Mouse (Mus musculus) liver, postnatal 0 days (tissue): ENCODE data around the gene Ccr3. TPM values are rescaled to one million over a fixed set of nuclear protein-coding genes. Genes with fewer than 3 reads are reported as not detected.

Experiments
- ATAC-seq: fragments of 200-750 bp; cut with Nextera tagmentation; 2 replicates; pipeline ENCODE4 v1.8.0; 2017; ENCODE audit warnings: mild to moderate bottlenecking, moderate library complexity
- DNase-seq: peaks from one replicate; pipeline ENCODE4 v3.0.0-alpha.2; 2016
- H3K27ac ChIP-seq: fragments of 300-500 bp; sonication (generic); 2 replicates; pipeline ENCODE4 v1.5.1; 2014; ENCODE audit warnings: antibody characterized with exemption, moderate library complexity, mild to moderate bottlenecking, low read depth
- H3K27me3 ChIP-seq: fragments of 300-500 bp; sonication (generic); 2 replicates; pipeline ENCODE4 v1.6.1; 2014; ENCODE audit warnings: low read length, control low read depth, mixed read lengths; ENCODE audit not compliant: insufficient read depth
- H3K36me3 ChIP-seq: fragments of 300-500 bp; sonication (generic); replicated peaks from 2 replicates; pipeline ENCODE4 v1.6.1; 2014; ENCODE audit warnings: mild to moderate bottlenecking, control low read depth, low read length, moderate library complexity, mixed read lengths; ENCODE audit not compliant: insufficient read depth
- H3K4me1 ChIP-seq: fragments of 300-500 bp; sonication (generic); 2 replicates; pipeline ENCODE4 v1.6.1; 2014; ENCODE audit warnings: antibody characterized with exemption, mild to moderate bottlenecking, control low read depth; ENCODE audit not compliant: insufficient read depth
- H3K4me2 ChIP-seq: fragments of 300-500 bp; sonication (generic); 2 replicates; pipeline ENCODE4 v1.6.1; 2014; ENCODE audit warnings: low read depth, mild to moderate bottlenecking, low read length, moderate library complexity, mixed read lengths
- H3K4me3 ChIP-seq: fragments of 300-500 bp; sonication (generic); 2 replicates; pipeline ENCODE4 v1.5.1; 2014; ENCODE audit warnings: low read depth, low read length
- H3K9ac ChIP-seq: fragments of 300-500 bp; sonication (generic); replicated peaks from 2 replicates; pipeline ENCODE4 v1.6.1; 2014; ENCODE audit warnings: mild to moderate bottlenecking, moderate library complexity
- H3K9me3 ChIP-seq: fragments of 300-500 bp; sonication (generic); 2 replicates; pipeline ENCODE4 v1.6.1; 2016; ENCODE audit warnings: mild to moderate bottlenecking, control low read depth, low read length, mixed read lengths
- CTCF ChIP-seq: sonication (generic); IDR thresholded peaks from 2 replicates; pipeline ENCODE4 v1.5.1; 2016; ENCODE audit warnings: antibody characterized with exemption, low read depth
- EP300 ChIP-seq: IDR thresholded peaks from 2 replicates; pipeline ENCODE4 v1.6.1; 2016; ENCODE audit warnings: antibody characterized with exemption, low read depth, mild to moderate bottlenecking
- WGBS: fragments of 180-500 bp; shearing (Covaris S2); extraction: QIAGEN DNeasy Blood & Tissue Kit; methylation state at CpG from one replicate; pipeline ENCODE4 v1.1.7; 2014; ENCODE audit not compliant: insufficient replicate concordance; 5-methylcytosine and 5-hydroxymethylcytosine counted together
- polyA plus RNA-seq: library from polyadenylated mRNA; unstranded; fragments of >200 nt; fragmentation: Nextera tagmentation; extraction: Ambion mirVana; gene quantifications from 2 replicates; pipeline ENCODE4 v1.2.1, GENCODE M21; 2015

Gene Ccr3
- polyA plus RNA-seq, 1 experiment from 2014 or later, result 0.42 TPM

DNA sequence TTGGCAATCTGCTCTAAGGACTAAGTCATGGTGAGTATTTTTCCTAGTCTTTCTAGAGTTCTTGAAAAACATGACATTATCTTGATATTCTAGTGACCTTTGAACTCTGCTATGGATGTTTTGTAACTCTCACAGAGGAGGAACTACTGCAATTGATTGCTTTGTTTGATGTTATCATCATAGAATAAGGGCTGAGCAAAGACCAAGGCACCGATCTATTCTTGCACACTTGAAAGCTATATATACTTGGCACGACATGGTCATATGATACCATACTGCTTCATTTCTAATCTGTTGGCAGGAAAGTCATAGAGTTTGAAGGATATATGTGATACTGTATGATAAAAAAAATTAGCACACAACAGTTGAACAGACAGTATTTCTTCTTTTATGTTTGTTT lies 22.0 kb upstream of the Ccr3 start:
- Histone ChIP-seq H3K36me3 (no peaks in the 10 kb centered on the region), H3K9ac (no peak overlapping the region), H3K27me3 (no peaks in the 10 kb centered on the region), H3K4me2 (no peak overlapping the region), H3K4me3 (no peak overlapping the region), H3K9me3 (no peaks in the 10 kb centered on the region), H3K4me1 (no peaks in the 10 kb centered on the region), H3K27ac (no peak overlapping the region)
- no peak for DNase-seq
- WGBS, result 46% methylated on average over 2 of the region's 2 CpGs
- no peak for TF ChIP-seq CTCF
- no peak for ATAC-seq

GRCm38 (mm10) chr9:124012691-124013090 lies 9.1 kb upstream of the Ccr3 start:
- no peak for ATAC-seq
- TF ChIP-seq EP300 (no peak), CTCF (no peak)
- Histone ChIP-seq H3K4me1 (no peaks in the 10 kb centered on the region), H3K27me3 (no peaks in the 10 kb centered on the region), H3K9ac (no peak overlapping the region), H3K4me3 (no peak overlapping the region), H3K36me3 (no peaks in the 10 kb centered on the region), H3K4me2 (no peak overlapping the region), H3K9me3 (no peaks in the 10 kb centered on the region), H3K27ac (no peak overlapping the region)
- DNase-seq, result no peak
- WGBS, result 68% methylated on average over 2 of the region's 2 CpGs

GRCm38 (mm10) chr9:124013270-124013669 lies 8.5 kb upstream of the Ccr3 start:
- 60% methylated on average over 3 of the region's 3 CpGs for WGBS
- no peak overlapping the region for H3K4me2 ChIP-seq
- no peaks in the 10 kb centered on the region for H3K4me1 ChIP-seq
- H3K4me3 ChIP-seq, result no peak overlapping the region
- H3K27ac ChIP-seq, result no peak overlapping the region
- no peaks in the 10 kb centered on the region for H3K27me3 ChIP-seq
- H3K9me3 ChIP-seq, result no peaks in the 10 kb centered on the region
- H3K36me3 ChIP-seq, result no peaks in the 10 kb centered on the region
- no peak for ATAC-seq
- TF ChIP-seq CTCF (no peak), EP300 (no peak)
- no peak overlapping the region for H3K9ac ChIP-seq
- no peak for DNase-seq

- Histone ChIP-seq H3K27ac (no peak overlapping the region), H3K36me3 (no peaks in the 10 kb centered on the region), H3K4me2 (no peak overlapping the region), H3K9me3 (no peaks in the 10 kb centered on the region), H3K27me3 (no peaks in the 10 kb centered on the region), H3K4me1 (no peaks in the 10 kb centered on the region), H3K9ac (no peak overlapping the region), H3K4me3 (no peak overlapping the region)
- ATAC-seq (peak; percentile 63), DNase-seq (no peak)
- WGBS, result 59% methylated on average over 2 of the region's 2 CpGs
- TF ChIP-seq CTCF, result no peak
- peak; percentile 65; the same call in 1 of the 2 replicates for TF ChIP-seq EP300
Observed at GRCm38 (mm10) chr9:124014985-124015652, 6.7 kb upstream of the Ccr3 start.

DNA sequence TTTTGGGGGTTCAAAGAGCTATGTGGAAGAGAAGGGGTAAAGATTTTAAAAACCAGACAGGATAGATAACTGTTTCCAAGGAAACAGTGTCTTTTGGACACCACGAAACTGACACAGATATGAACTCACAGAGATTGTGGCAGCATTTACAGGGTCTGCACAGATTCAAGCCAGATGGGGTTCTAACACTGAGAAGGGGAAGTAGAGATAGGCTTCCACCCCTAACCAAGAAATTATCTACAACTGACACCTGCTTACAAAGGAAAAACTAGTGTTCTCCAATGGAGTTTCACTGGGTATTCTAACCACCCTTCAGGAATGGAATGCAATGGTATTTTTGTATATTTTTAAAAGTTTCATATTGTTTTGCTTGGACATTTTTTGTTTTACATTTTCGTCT lies 5.7 kb upstream of the Ccr3 start:
- ATAC-seq (peak; percentile 23; the same call in 1 of the 2 replicates), DNase-seq (no peak)
- WGBS, result 33% methylated on average over 2 of the region's 2 CpGs
- Histone ChIP-seq H3K4me2 (no peak overlapping the region), H3K9me3 (no peaks in the 10 kb centered on the region), H3K27me3 (no peaks in the 10 kb centered on the region), H3K27ac (no peak overlapping the region), H3K9ac (no peak overlapping the region), H3K4me3 (no peak overlapping the region), H3K36me3 (no peaks in the 10 kb centered on the region), H3K4me1 (no peaks in the 10 kb centered on the region)
- TF ChIP-seq CTCF, result no peak
- TF ChIP-seq EP300, result peak; percentile 71; the same call in 1 of the 2 replicates

DNA sequence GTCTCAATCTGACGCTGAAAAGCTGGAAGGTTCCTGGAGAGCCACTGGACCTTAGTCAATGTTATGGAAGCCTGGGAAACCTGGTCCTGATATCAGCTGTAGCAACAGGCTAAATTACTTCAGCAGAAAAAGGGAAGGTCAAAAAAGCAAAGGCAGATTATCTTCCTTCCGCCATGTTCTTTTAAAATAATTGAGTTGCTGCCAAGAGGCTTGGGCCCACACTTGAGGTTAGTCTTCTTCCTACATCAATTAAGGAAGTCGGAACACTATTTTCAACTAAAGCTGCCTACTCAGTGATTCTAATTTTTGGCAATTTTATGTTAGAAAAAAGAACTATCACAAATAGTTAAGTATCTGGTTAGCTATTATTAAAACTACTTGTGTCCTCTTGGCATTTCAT lies 1.9 kb upstream of the Ccr3 start:
- no peak for TF ChIP-seq EP300
- no peak for TF ChIP-seq CTCF
- Histone ChIP-seq H3K4me3 (no peak overlapping the region), H3K4me2 (no peak overlapping the region), H3K4me1 (no peaks in the 10 kb centered on the region), H3K27me3 (no peaks in the 10 kb centered on the region), H3K9me3 (no peaks in the 10 kb centered on the region), H3K9ac (no peak overlapping the region), H3K36me3 (no peaks in the 10 kb centered on the region), H3K27ac (no peak overlapping the region)
- ATAC-seq (no peak), DNase-seq (no peak)
- WGBS, result 58% methylated on average over 3 of the region's 3 CpGs
